Mouse (Mus musculus) liver, embryonic 15.5 days (tissue): ENCODE measurements around the gene Gdpd4. TPM values are rescaled to one million over a fixed set of nuclear protein-coding genes. Genes with fewer than 3 reads are reported as not detected.

Experiments
- ATAC-seq: fragments of 200-750 bp; cut with Nextera tagmentation; 2 replicates; pipeline ENCODE4 v1.8.0; 2017; ENCODE audit warnings: moderate number of reproducible peaks, mild to moderate bottlenecking, moderate library complexity; ENCODE audit not compliant: insufficient read depth
- H3K27ac ChIP-seq: fragments of 300-500 bp; sonication (generic); replicated peaks from 2 replicates; pipeline ENCODE4 v1.5.1; 2015; ENCODE audit warnings: mild to moderate bottlenecking, inconsistent platforms
- H3K27me3 ChIP-seq: fragments of 300-500 bp; sonication (generic); 2 replicates; pipeline ENCODE4 v1.6.1; 2015; ENCODE audit warnings: mild to moderate bottlenecking, inconsistent platforms
- H3K36me3 ChIP-seq: fragments of 300-500 bp; sonication (generic); replicated peaks from 2 replicates; pipeline ENCODE4 v1.6.1; 2015; ENCODE audit warnings: moderate library complexity, mild to moderate bottlenecking, inconsistent platforms
- H3K4me1 ChIP-seq: fragments of 300-500 bp; sonication (generic); replicated peaks from 2 replicates; pipeline ENCODE4 v1.6.1; 2015; ENCODE audit warnings: inconsistent platforms
- H3K4me2 ChIP-seq: fragments of 300-500 bp; sonication (generic); 2 replicates; pipeline ENCODE4 v1.6.1; 2015; ENCODE audit warnings: moderate library complexity, mild to moderate bottlenecking, inconsistent platforms
- H3K4me3 ChIP-seq: fragments of 300-500 bp; sonication (generic); replicated peaks from 2 replicates; pipeline ENCODE4 v1.5.1; 2015; ENCODE audit warnings: mild to moderate bottlenecking, inconsistent platforms
- H3K9ac ChIP-seq: fragments of 300-500 bp; sonication (generic); 2 replicates; pipeline ENCODE4 v1.6.1; 2015; ENCODE audit warnings: moderate library complexity, mild to moderate bottlenecking, inconsistent platforms
- H3K9me3 ChIP-seq: fragments of 300-500 bp; sonication (generic); replicated peaks from 2 replicates; pipeline ENCODE4 v1.6.1; 2016; ENCODE audit warnings: inconsistent platforms
- WGBS: fragments of 180-500 bp; shearing (Covaris S2); methylation state at CpG from one replicate; pipeline ENCODE4 v1.1.7; 2015; ENCODE audit warnings: mixed read lengths; ENCODE audit not compliant: insufficient replicate concordance; 5-methylcytosine and 5-hydroxymethylcytosine counted together
- polyA plus RNA-seq: library from polyadenylated mRNA; unstranded; fragments of >200 nt; fragmentation: Nextera tagmentation; extraction: Ambion mirVana; gene quantifications from 2 replicates; pipeline ENCODE4 v1.2.1, GENCODE M21; 2015

Gene Gdpd4
- polyA plus RNA-seq, 1 experiment from 2014 or later = not detected

DNA sequence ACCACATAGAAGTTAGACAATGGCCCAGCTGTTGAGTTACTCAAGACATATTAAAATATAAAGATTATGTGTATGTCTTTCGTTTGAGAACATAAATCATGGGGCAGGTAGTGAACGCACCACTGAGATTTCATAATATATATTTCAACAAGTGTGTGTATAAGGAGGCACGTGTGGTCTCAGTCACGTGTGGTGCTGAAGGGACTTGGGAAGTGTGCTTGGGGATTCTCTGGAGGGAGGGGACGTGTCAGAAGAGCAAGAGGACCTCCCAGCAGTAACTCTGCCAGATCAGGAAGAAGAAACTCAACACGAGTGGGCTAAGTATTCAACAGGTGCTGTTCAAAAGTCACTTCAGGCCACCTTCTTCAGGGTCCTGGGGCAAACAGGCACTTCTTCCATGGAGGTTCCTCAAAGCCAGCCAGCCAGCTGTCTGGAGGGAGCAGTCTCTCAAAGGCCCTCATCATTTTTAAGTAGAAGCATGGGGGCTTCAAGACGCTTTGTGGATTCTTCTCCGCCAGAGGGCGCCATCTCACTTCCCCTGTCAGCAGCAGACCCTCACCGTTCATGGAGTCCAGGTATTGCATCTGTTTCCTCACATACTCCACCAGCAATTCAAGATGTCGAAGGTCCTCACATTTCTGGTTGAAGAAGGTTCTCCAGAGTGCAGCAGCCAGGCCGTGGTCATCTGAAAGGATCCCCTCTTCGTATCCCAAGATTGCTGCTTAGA lies 64.5 kb downstream of the Gdpd4 start:
- Histone ChIP-seq H3K9ac (no peak overlapping the region), H3K9me3 (no peaks in the 10 kb centered on the region), H3K27me3 (no peaks in the 10 kb centered on the region), H3K4me3 (no peak overlapping the region), H3K4me1 (no peaks in the 10 kb centered on the region), H3K36me3 (no peaks in the 10 kb centered on the region), H3K4me2 (no peak overlapping the region), H3K27ac (no peak overlapping the region)
- ATAC-seq = no peak
- WGBS = 42% methylated on average over 13 of the region's 13 CpGs

DNA sequence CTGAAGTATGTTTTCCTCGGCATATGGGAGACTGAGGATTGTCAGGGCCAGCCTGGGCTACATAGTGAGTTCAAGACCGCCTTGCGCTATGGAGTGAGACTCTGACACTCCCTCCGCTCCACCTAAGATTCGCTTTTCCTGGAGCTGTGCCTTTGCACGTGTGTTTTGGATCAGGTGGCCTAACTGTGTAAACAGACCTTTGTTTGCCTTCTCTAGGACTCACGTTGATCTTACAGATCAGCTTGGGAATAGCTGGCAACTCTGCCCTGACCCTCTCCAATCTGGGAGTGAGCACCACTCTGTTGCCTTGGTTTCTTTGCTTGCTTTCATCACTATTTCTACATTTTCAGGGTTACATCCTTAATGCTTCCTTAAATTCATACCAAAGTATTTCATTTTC lies 82.9 kb downstream of the Gdpd4 start:
- no peak overlapping the region for H3K4me3 ChIP-seq
- no peak for ATAC-seq
- WGBS = 68% methylated on average over 7 of the region's 7 CpGs
- no peak overlapping the region for H3K4me2 ChIP-seq
- no peaks in the 10 kb centered on the region for H3K4me1 ChIP-seq
- no peaks in the 10 kb centered on the region for H3K9me3 ChIP-seq
- H3K27me3 ChIP-seq = no peaks in the 10 kb centered on the region
- H3K27ac ChIP-seq = no peak overlapping the region
- H3K9ac ChIP-seq = no peak overlapping the region
- no peaks in the 10 kb centered on the region for H3K36me3 ChIP-seq

DNA sequence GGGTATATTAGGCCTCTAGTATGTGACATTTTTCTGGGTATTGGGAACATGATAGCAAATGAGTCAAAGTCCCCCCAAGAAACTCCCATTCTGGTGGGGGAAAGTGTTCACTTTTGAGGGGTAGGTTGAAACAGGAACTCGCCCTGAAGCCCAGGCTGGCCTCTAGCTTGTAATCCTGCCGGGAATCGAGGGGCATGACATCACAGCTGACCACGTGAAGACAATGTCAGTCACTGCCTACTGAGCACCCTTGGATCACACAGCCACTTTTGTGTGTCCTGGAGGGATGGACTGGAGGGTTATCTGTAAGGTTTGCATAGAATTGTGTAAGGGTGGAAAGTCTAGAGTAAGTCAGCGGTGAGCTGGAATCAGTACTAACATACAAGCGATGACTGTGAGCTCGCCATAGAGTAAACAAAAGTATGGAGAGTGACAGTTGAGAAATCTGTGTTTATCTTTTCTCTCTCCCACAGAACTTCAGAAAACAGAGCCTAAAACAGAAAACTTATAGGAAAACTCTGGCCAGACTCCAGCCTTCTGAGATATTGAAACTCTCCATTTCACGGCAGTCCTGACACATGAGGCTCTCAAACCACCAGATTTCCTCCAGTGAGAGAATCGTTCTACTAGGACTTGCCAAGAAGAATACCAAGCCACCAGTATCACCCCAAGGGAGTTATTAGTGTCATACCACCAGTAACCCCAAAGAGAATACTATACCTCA lies 128.5 kb downstream of the Gdpd4 start:
- H3K36me3 ChIP-seq = peaks cover 6% of the 10 kb centered on the region; the same call in 1 of the 2 replicates
- H3K27me3 ChIP-seq = no peaks in the 10 kb centered on the region
- no peak overlapping the region for H3K9ac ChIP-seq
- no peak overlapping the region for H3K4me3 ChIP-seq
- H3K4me1 ChIP-seq = 0 out of 2 replicates have a peak, but pooled peaks cover 3% of the 10 kb centered on the region
- peak; percentile 88 for ATAC-seq
- H3K4me2 ChIP-seq = no peak overlapping the region
- peak overlapping the region; percentile 61 for H3K27ac ChIP-seq
- 53% methylated on average over 9 of the region's 9 CpGs for WGBS
- no peaks in the 10 kb centered on the region for H3K9me3 ChIP-seq

DNA sequence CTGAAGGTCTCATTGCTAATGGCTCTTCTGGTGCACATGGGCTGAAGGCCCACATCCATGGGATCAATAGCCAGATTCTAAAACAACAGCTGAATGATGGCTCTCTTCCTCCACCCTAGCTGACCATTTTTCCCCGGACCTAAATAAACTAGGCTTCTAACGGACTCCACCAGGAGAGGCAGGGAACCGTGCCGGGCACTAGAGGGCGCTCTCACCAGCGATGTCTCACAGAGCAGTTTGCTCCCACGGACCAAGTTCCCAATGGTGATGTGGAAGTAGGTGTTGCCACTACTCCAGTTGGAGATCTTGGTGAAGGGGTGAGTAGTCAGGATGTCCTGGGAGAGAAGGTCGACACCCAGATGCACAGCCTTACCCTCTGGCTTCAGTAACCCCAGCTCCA lies 132.2 kb downstream of the Gdpd4 start:
- Histone ChIP-seq H3K27me3 (no peaks in the 10 kb centered on the region), H3K4me3 (no peak overlapping the region), H3K9ac (no peak overlapping the region), H3K9me3 (no peaks in the 10 kb centered on the region), H3K27ac (no peak overlapping the region), H3K4me1 (0 out of 2 replicates have a peak, but pooled peaks cover 3% of the 10 kb centered on the region), H3K4me2 (no peak overlapping the region), H3K36me3 (peaks cover 31% of the 10 kb centered on the region)
- 15% methylated on average over 8 of the region's 8 CpGs for WGBS
- ATAC-seq = no peak

DNA sequence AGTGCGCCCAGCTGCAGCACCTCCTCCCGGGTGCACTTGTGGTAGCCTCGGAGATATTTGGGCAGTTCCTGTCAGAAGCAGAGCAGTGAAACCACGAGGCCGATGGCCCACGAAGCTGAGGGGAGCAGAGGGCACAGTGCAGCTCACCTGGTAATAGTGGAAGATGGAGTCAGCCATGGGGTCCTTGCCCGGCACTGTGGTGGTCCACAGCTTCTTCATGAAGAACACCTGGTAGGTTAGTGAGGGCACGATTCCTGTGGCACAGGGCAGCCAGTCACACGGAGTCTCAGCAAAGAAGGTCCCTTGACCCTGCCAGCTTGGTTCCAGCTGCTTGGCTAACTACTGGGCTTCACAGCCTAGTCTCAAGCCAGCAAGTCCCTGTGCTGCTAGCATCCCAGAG lies 134.7 kb downstream of the Gdpd4 start:
- no peak overlapping the region for H3K9ac ChIP-seq
- H3K9me3 ChIP-seq = no peaks in the 10 kb centered on the region
- no peak overlapping the region for H3K4me3 ChIP-seq
- H3K27me3 ChIP-seq = no peaks in the 10 kb centered on the region
- H3K4me2 ChIP-seq = no peak overlapping the region
- H3K4me1 ChIP-seq = 0 out of 2 replicates have a peak, but pooled peaks cover 2% of the 10 kb centered on the region
- peaks cover 38% of the 10 kb centered on the region for H3K36me3 ChIP-seq
- ATAC-seq = no peak
- WGBS = 63% methylated on average over 9 of the region's 9 CpGs
- H3K27ac ChIP-seq = no peak overlapping the region

DNA sequence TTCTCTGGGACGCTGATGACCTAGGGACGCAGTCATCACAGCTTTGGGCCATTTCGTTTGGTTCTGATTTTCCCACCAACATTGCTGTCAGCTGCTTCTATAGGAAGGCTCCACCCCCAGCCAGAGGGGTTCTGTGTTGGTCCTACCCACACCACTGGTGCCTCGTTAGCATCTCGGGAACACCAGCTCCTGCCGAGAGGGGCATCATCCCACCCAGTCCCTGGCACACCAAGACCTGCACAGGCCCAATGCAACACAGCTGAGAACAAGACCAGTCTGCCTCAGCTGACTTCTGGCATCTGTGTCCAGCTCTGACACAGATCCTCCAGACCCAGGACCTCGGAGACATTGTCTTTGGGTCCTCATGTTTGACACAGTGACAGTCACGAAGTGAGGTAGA lies 135.2 kb downstream of the Gdpd4 start:
- H3K4me2 ChIP-seq = no peak overlapping the region
- H3K9ac ChIP-seq = no peak overlapping the region
- WGBS = 73% methylated on average over 8 of the region's 8 CpGs
- no peaks in the 10 kb centered on the region for H3K9me3 ChIP-seq
- H3K27me3 ChIP-seq = no peaks in the 10 kb centered on the region
- no peak for ATAC-seq
- no peak overlapping the region for H3K27ac ChIP-seq
- no peaks in the 10 kb centered on the region for H3K4me1 ChIP-seq
- no peak overlapping the region for H3K4me3 ChIP-seq
- peaks cover 38% of the 10 kb centered on the region for H3K36me3 ChIP-seq

DNA sequence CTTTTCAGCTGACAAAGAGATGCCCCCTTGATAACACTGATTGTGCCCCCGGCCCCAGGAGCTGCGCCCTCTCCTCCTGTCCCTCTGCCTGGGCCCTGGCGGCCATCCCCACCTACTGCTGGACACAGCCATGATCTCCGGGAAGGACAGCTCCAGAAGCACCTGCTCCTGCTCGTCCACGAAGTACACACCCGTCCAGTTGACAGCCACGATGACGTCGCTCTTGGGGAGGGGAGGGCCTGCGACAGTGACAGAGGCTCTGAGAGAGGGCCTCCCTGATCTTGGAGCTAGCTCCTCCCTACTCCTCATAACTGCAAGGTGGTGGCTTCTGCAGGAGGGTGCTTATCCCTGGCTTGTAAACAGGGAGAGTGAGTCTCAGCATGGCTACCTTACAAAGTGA lies 146.5 kb downstream of the Gdpd4 start:
- peaks cover 48% of the 10 kb centered on the region for H3K36me3 ChIP-seq
- 60% methylated on average over 11 of the region's 11 CpGs for WGBS
- H3K4me3 ChIP-seq = no peak overlapping the region
- H3K4me1 ChIP-seq = no peaks in the 10 kb centered on the region
- ATAC-seq = no peak
- H3K9me3 ChIP-seq = no peaks in the 10 kb centered on the region
- no peak overlapping the region for H3K9ac ChIP-seq
- no peaks in the 10 kb centered on the region for H3K27me3 ChIP-seq
- H3K27ac ChIP-seq = no peak overlapping the region
- no peak overlapping the region for H3K4me2 ChIP-seq

DNA sequence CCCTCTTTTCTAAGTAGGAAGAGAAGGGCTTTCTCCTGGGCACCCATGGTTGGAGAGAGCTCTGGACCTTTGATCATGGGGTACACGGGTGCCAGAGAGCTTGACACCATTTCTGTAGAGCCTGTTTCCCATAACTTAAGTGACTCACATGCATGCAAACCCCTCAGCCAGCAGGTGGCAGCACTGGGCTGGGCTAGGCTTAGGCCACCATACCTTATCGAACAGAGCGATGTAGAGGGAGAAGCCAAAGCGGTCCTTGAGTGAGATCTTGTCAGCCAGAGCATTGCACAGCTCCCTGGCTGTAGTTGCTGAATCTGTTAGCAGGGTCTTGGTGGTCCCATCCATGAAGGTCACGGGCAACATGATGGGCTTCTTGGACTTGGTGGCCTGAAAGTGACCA lies 151.9 kb downstream of the Gdpd4 start:
- Histone ChIP-seq H3K4me1 (0 out of 2 replicates have a peak, but pooled peaks cover 6% of the 10 kb centered on the region), H3K27me3 (no peaks in the 10 kb centered on the region), H3K9me3 (no peaks in the 10 kb centered on the region), H3K4me3 (no peak overlapping the region), H3K4me2 (no peak overlapping the region), H3K9ac (no peak overlapping the region), H3K27ac (no peak overlapping the region), H3K36me3 (peaks cover 33% of the 10 kb centered on the region)
- WGBS = 23% methylated on average over 5 of the region's 5 CpGs
- ATAC-seq = peak; percentile 38; the same call in 1 of the 2 replicates

DNA sequence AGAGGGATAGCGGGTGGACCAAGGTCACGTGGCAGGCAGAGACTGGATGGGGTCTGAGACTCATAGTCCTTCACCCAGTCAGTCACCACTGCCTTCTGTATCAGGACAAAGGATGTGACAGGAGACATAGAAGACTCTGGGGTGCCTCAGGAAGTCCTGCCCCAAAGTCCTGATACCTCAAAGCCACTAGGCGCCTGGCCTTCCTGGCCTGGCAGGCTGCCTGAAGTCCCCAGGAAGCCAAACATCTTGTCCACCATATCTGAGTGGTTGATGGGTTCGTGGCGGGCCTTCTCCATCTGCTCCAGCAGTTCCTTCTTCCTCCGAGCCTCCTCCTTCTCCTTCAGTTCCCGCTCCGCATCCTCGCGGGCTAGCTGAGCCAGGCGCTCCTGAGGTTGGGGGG lies 157.7 kb downstream of the Gdpd4 start:
- H3K4me2 ChIP-seq = no peak overlapping the region
- no peaks in the 10 kb centered on the region for H3K27me3 ChIP-seq
- H3K9me3 ChIP-seq = no peaks in the 10 kb centered on the region
- H3K9ac ChIP-seq = no peak overlapping the region
- 72% methylated on average over 11 of the region's 11 CpGs for WGBS
- H3K4me1 ChIP-seq = 0 out of 2 replicates have a peak, but pooled peaks cover 6% of the 10 kb centered on the region
- no peak overlapping the region for H3K27ac ChIP-seq
- no peak for ATAC-seq
- H3K4me3 ChIP-seq = no peak overlapping the region
- peaks cover 32% of the 10 kb centered on the region; the same call in 1 of the 2 replicates for H3K36me3 ChIP-seq

DNA sequence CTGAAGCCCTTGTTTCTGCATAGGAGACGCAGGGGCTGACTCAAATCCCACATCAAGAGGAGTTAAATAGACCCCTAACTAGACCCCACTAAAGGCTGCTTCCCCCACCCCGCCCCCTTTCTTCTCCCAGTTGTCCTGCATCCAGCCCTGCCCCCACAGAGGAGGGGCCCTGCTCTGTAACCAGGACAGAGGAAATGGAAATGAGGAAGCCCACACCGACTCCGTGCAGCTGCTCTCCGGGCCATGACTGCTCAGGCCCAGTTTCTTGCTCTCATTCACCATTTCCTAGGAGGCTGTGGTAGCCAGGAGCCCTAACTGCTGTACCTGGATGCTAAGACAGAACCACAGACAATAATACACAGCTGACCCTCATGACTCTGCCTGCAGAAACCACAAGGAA lies 162.6 kb downstream of the Gdpd4 start:
- no peaks in the 10 kb centered on the region for H3K9me3 ChIP-seq
- no peak overlapping the region for H3K4me3 ChIP-seq
- H3K4me2 ChIP-seq = no peak overlapping the region
- H3K4me1 ChIP-seq = 0 out of 2 replicates have a peak, but pooled peaks cover 16% of the 10 kb centered on the region
- no peak for ATAC-seq
- no peak overlapping the region for H3K9ac ChIP-seq
- no peaks in the 10 kb centered on the region for H3K27me3 ChIP-seq
- H3K27ac ChIP-seq = no peak overlapping the region
- peaks cover 19% of the 10 kb centered on the region; the same call in 1 of the 2 replicates for H3K36me3 ChIP-seq
- WGBS = 13% methylated on average over 5 of the region's 5 CpGs

DNA sequence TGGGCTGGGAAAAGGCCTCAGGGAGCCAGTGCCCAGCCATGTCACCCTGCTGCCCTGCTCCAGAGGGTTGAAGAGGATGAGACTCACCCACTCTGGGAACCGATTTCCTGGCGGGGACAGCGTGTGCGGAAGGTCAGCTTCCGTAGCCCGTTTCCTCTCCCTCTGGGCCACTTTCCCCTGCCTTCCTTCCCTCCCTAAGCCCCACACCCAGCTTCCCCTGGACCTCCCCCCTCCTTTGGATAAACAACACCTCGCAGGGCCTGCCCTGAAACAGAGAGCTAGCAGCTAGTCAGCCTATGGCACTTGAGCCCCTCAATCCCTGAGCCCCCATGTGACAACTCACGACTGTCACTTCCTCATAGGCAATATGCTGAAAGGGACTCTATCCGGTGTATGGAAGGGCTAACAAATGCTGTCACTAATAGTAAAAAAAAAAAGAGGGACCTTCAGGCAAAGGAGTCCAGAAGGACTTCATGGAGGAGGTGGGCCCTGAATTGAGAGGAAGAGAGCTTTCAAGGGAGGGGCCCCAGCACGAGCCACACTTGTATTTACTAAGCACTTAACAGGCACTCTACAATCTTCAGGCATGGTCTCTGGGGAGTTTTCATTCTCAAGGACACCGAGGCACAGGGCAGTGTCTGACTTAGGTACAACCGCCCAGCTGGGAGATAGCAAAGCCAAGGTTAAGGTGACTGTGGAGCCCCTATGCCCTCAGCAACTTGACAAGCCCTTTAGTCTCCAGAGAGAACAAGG lies 165.0 kb downstream of the Gdpd4 start:
- H3K4me3 ChIP-seq = peak overlapping the region; percentile 32
- peak overlapping the region; percentile 37 for H3K4me2 ChIP-seq
- no peaks in the 10 kb centered on the region for H3K27me3 ChIP-seq
- peak overlapping the region; percentile 38; the same call in 1 of the 2 replicates for H3K27ac ChIP-seq
- H3K9me3 ChIP-seq = no peaks in the 10 kb centered on the region
- no peak overlapping the region for H3K9ac ChIP-seq
- 0 out of 2 replicates have a peak, but pooled peaks cover 16% of the 10 kb centered on the region for H3K4me1 ChIP-seq
- no peak for ATAC-seq
- WGBS = 26% methylated on average over 12 of the region's 12 CpGs
- H3K36me3 ChIP-seq = 0 out of 2 replicates have a peak, but pooled peaks cover 4% of the 10 kb centered on the region
